Mouse (Mus musculus) MEL (cell line): ENCODE measurements around the gene Plekho1.

ENCODE experiments used
- EP300 ChIP-seq, 2 experiments: IDR thresholded peaks; 2 replicates each; pipeline ENCODE4 v1.6.1; 2011; ENCODE audit warnings: improper control_type of control experiment in 2 of 2, low read length in 2 of 2, low read depth in 1 of 2, mild to moderate bottlenecking in 1 of 2
- MAFK ChIP-seq: IDR thresholded peaks from 2 replicates; pipeline ENCODE4 v1.6.1; 2011; ENCODE audit warnings: low read depth, mild to moderate bottlenecking, low read length, improper control_type of control experiment, borderline replicate concordance
- MEF2A ChIP-seq: IDR thresholded peaks from 2 replicates; pipeline ENCODE4 v1.6.1; 2014; ENCODE audit warnings: low read depth, mild to moderate bottlenecking, inconsistent platforms, low read length, improper control_type of control experiment; ENCODE audit not compliant: poor library complexity, insufficient replicate concordance, severe bottlenecking; ENCODE audit errors: extremely low read depth
- POLR2A ChIP-seq, 2 experiments: IDR thresholded peaks; 2 replicates each; pipeline ENCODE4 v1.6.1; 2011 to 2012; ENCODE audit warnings: low read length in 2 of 2, mild to moderate bottlenecking in 2 of 2, control low read depth in 1 of 2, improper control_type of control experiment in 1 of 2, low read depth in 1 of 2, moderate library complexity in 1 of 2; ENCODE audit not compliant: control insufficient read depth in 1 of 2, insufficient read depth in 1 of 2, poor library complexity in 1 of 2
- SMC3 ChIP-seq: IDR thresholded peaks from 2 replicates; pipeline ENCODE4 v1.6.1; 2011; ENCODE audit warnings: low read depth, low read length, improper control_type of control experiment
- USF1 ChIP-seq: IDR thresholded peaks from 2 replicates; pipeline ENCODE4 v1.6.1; 2014; ENCODE audit warnings: low read depth, mild to moderate bottlenecking, inconsistent platforms, low read length, improper control_type of control experiment, moderate library complexity
- ZC3H11A ChIP-seq: IDR thresholded peaks from 2 replicates; pipeline ENCODE4 v1.6.1; 2012; ENCODE audit warnings: low read depth, mild to moderate bottlenecking, inconsistent platforms, low read length, improper control_type of control experiment
- ZKSCAN1 ChIP-seq: IDR thresholded peaks from 2 replicates; pipeline ENCODE4 v1.6.1; 2012; ENCODE audit warnings: low read depth, mild to moderate bottlenecking, inconsistent platforms, low read length, improper control_type of control experiment, moderate library complexity

DNA sequence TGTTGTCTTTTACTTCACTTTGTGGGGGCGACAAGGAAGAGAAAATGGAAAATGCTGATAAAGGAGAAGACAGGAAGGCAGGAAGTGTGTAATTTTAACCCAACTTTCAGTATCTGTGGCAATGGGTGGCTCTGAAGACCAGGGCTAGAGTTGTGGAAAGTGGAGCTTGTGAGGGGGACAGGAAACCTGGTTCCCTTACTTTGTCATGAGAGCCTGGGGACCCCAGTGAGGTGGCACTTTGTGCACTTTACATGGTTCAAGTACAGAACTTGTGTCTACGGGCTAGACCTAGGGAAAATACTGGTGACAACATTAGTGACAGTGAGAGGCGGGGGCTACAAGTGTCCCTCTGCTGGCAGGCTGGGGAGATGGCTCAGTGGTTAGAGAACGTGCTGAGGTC, 8.8 kb downstream of the Plekho1 start:
- TF ChIP-seq ZKSCAN1: no peak
- TF ChIP-seq USF1: no peak
- TF ChIP-seq ZC3H11A: no peak
- TF ChIP-seq SMC3: no peak
- no peak for TF ChIP-seq MEF2A
- TF ChIP-seq MAFK: no peak; the same call in 1 of the 2 replicates
- no peak for TF ChIP-seq POLR2A (IDR thresholded peaks at IDR 0.05; ENCODE audit: control insufficient read depth in 1 of 2, insufficient read depth in 1 of 2, low read depth in 1 of 2, low read length in 2 of 2, poor library complexity in 1 of 2)
- no peak for TF ChIP-seq EP300 (IDR thresholded peaks at IDR 0.05; ENCODE audit: low read depth in 1 of 2, low read length in 2 of 2)
